Mouse (Mus musculus): Measurements from ENCODE around the gene Psmd14. TPM values are rescaled to one million over a fixed set of nuclear protein-coding genes. Genes with fewer than 3 reads are reported as not detected.

Psmd14 gene
- polyA plus RNA-seq, 1 experiment = not detected

DNA sequence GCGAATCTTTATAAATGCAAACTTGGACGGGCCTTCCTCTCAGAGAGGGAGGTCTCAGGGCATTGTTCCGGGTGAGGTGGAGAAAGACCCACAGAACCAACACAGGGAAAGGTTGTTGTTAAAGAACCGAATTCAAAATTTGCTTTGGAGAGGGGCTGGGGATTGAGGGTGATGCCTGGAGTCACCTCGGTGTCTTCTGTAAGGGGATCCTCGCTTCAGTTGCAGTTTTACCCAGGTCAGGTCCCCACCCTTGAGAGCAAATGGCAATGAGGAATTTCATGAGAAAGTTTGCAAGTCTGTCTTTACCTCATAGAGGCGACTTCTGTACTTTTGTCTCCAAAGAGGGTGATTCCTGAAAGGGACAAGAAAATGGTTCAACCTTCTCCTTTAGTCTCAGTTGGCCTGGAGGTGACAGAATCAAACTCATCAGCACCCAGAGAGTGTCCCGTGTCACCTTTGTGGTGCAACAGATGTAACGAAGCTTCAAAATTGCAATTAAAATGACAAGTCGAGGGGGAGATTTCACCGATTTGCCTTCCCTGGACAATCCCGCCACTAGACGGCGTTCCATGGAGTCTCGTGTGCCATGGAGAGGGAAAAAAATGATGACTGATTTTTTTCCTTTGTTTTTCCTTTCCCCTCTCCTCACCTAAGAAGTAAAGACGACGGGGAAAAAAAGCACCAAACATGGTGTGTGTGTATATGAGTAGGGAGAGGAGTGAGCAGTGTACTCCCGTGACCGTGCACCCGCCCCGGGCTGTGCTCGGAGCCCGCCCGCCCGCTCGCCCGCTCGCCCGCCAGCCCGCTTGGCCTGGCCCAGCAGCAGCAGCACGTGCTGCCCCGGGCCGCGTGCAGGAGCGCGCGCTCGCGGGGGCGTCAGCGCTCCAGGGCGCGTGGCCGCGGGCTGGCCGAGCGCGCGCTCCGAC is 103.3 kb downstream of the Psmd14 start:
- Histone ChIP-seq H3K27ac (ENCODE audit: insufficient read depth, low read depth, low read length) (no peak overlapping the region), H3K4me3 (ENCODE audit: insufficient read depth, low read depth, low read length) (peak overlapping the region; percentile 43), H3K4me1 (ENCODE audit: control insufficient read depth, insufficient read depth, low read length) (peaks cover 19% of the 10 kb centered on the region)
- WGBS = 4% methylated on average over 50 of the region's 50 CpGs
- TF ChIP-seq POLR2A (IDR thresholded peaks at IDR 0.05; ENCODE audit: insufficient read depth, low read depth, low read length) = no peak
- no peak for TF ChIP-seq CTCF (IDR thresholded peaks at IDR 0.05; ENCODE audit: insufficient read depth, low read depth, low read length)

GRCm38 (mm10) chr2:61815583-61816313 is 104.3 kb downstream of the Psmd14 start:
- Histone ChIP-seq H3K27ac (ENCODE audit: insufficient read depth, low read depth, low read length) (no peak overlapping the region), H3K4me1 (ENCODE audit: control insufficient read depth, insufficient read depth, low read length) (peaks cover 19% of the 10 kb centered on the region), H3K4me3 (ENCODE audit: insufficient read depth, low read depth, low read length) (peak overlapping the region; percentile 43)
- TF ChIP-seq CTCF (IDR thresholded peaks at IDR 0.05; ENCODE audit: insufficient read depth, low read depth, low read length) (no peak), POLR2A (IDR thresholded peaks at IDR 0.05; ENCODE audit: insufficient read depth, low read depth, low read length) (no peak)
- WGBS = 15% methylated on average over 66 of the region's 66 CpGs

GRCm38 (mm10) chr2:61818197-61818596 is 106.7 kb downstream of the Psmd14 start:
- 82% methylated on average over 1 of the region's 1 CpGs for WGBS
- Histone ChIP-seq H3K27ac (ENCODE audit: insufficient read depth, low read depth, low read length) (no peak overlapping the region), H3K4me1 (ENCODE audit: control insufficient read depth, insufficient read depth, low read length) (peaks cover 10% of the 10 kb centered on the region)

GRCm38 (mm10) chr2:61820203-61820602 is 108.7 kb downstream of the Psmd14 start:
- H3K4me1 ChIP-seq (ENCODE audit: control insufficient read depth, insufficient read depth, low read length) = peaks cover 8% of the 10 kb centered on the region
- TF ChIP-seq POLR2A (IDR thresholded peaks at IDR 0.05; ENCODE audit: insufficient read depth, low read depth, low read length) (no peak), CTCF (IDR thresholded peaks at IDR 0.05; ENCODE audit: insufficient read depth, low read depth, low read length) (no peak)
- H3K27ac ChIP-seq (ENCODE audit: insufficient read depth, low read depth, low read length) = no peak overlapping the region
- H3K4me3 ChIP-seq (ENCODE audit: insufficient read depth, low read depth, low read length) = no peak overlapping the region
- 86% methylated on average over 4 of the region's 4 CpGs for WGBS

More at GRCm38 (mm10) chr2:61818197-61818596, 106.7 kb downstream of the Psmd14 start:
- H3K4me3 ChIP-seq (ENCODE audit: insufficient read depth, low read depth, low read length) = no peak overlapping the region
- TF ChIP-seq CTCF (IDR thresholded peaks at IDR 0.05; ENCODE audit: insufficient read depth, low read depth, low read length) (no peak), POLR2A (IDR thresholded peaks at IDR 0.05; ENCODE audit: insufficient read depth, low read depth, low read length) (no peak)

DNA sequence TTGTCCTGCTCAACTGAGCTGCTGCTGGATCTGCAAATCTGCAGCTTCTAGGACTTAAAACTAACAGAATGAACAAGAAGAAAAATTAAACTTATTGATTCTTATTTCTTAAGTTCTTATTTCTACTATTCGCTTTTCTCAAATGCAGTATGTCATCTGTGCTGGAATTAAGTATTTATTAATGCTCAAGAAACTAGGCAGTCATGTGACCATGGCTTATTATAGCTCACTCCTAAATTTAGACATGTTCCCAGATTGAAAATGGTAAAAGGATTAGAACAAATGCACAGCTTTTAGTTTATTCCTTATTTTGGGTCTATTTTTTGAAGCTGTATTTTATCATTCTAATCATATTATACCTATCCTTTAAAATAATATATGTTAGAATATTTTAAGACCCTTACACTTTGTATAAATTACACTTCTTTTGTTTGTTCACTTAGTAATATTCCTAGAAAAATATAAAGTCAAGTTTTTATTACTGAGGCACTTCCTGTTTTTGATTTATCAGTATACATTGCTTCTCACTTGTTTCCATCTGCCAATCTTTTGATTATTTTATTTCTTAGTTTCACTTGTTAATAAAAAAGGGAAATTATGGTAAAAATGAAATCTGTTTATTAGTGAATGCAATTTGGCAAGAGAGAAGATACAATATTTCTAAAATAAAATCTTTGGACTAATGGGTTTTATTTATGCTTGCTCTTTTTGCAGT is 112.1 kb downstream of the Psmd14 start:
- WGBS = 80% methylated on average over 1 of the region's 1 CpGs
- no peaks in the 10 kb centered on the region for H3K4me1 ChIP-seq (ENCODE audit: control insufficient read depth, insufficient read depth, low read length)
- TF ChIP-seq CTCF (IDR thresholded peaks at IDR 0.05; ENCODE audit: insufficient read depth, low read depth, low read length) (no peak), POLR2A (IDR thresholded peaks at IDR 0.05; ENCODE audit: insufficient read depth, low read depth, low read length) (no peak)
- no peak overlapping the region for H3K27ac ChIP-seq (ENCODE audit: insufficient read depth, low read depth, low read length)
- no peak overlapping the region for H3K4me3 ChIP-seq (ENCODE audit: insufficient read depth, low read depth, low read length)

DNA sequence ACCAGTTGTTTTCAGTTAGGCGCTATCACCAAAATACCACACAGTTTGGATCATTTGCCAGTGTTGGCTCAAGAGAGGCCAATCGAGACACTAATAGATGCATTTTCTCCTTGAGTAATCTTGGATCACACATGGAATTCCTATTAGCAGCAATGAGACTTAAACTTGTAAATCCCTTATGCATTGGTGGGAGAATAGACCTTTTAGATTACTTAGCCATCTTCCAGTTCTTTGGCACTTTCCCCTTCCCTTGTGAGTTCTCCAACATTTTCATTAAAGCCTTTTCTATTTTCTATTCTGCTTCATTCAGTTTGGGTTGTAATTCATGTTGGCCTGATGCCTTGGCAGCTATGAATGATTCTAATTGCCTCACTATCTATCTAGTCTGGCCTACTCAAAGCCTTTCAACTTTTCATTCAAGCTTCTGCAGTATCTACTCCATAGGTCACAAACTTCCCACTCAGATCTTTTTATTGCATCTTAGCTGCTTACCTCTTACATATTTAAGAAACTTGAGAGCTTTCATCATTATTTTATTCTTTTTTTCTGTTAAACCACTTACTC is 125.8 kb downstream of the Psmd14 start:
- WGBS = 47% methylated on average over 2 of the region's 2 CpGs
- Histone ChIP-seq H3K4me3 (ENCODE audit: insufficient read depth, low read depth, low read length) (no peak overlapping the region), H3K27ac (ENCODE audit: insufficient read depth, low read depth, low read length) (no peak overlapping the region), H3K4me1 (ENCODE audit: control insufficient read depth, insufficient read depth, low read length) (no peaks in the 10 kb centered on the region)
- TF ChIP-seq POLR2A (IDR thresholded peaks at IDR 0.05; ENCODE audit: insufficient read depth, low read depth, low read length) = no peak
- no peak for TF ChIP-seq CTCF (IDR thresholded peaks at IDR 0.05; ENCODE audit: insufficient read depth, low read depth, low read length)

Other genes starting within 250 kb of the Psmd14 start
- not detected in 2 replicates for gene Tank, start 133.1 kb upstream of the Psmd14 start, polyA plus RNA-seq (2012; ENCODE audit: insufficient read depth, insufficient read length, low replicate concordance, missing spikeins)
- not detected in 2 replicates for gene Tbr1, start 91.2 kb downstream of the Psmd14 start, polyA plus RNA-seq (2012; ENCODE audit: insufficient read depth, insufficient read length, low replicate concordance, missing spikeins)

Data from olfactory bulb, adult 2 months (tissue).